Mouse (Mus musculus) inflammation-experienced regulatory T-cells, adult 6 months (primary cell): ENCODE measurements around the gene Cel. TPM values are rescaled to one million over a fixed set of nuclear protein-coding genes. Genes with fewer than 3 reads are reported as not detected.
A peak's percentile ranks its signal among the peaks of the same experiment; 100 is the strongest.

ENCODE experiments used
- ATAC-seq: one replicate; pipeline ENCODE4 v1.8.0; 2017
- polyA plus RNA-seq, 3 experiments: library from polyadenylated mRNA; unstranded; fragments of 100-300 nt; shearing (Covaris generic); gene quantifications; one replicate each; pipeline ENCODE4 v1.2.1; 2017

Cel gene
- polyA plus RNA-seq, 3 experiments from 2014 or later: not detected

DNA sequence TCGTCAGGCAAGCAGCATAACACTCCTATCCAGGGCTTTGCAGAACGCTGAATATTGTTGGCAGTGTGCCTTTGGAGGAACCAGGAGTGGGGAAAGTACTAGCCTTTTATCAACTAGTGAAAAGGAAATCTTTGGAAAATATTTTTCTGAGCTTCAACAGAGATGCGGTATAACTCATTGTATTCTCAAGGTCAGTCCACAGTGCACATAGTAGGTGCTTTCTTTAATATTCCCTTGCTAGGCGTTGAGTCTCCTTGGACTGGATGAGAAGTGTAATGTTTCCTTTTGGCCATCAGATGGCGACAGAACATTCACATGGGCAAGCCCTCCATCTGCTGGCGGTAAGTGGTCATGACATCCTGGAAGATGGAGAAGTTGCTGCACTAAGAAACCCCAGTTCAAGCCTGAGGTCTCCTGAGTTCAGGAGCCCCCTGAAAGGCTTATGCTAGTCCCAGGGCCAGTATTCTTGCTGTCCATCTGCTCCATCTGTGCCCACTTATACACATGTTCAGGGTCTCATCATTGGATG is 21.9 kb upstream of the Cel start:
- peak; percentile 53 for ATAC-seq

DNA sequence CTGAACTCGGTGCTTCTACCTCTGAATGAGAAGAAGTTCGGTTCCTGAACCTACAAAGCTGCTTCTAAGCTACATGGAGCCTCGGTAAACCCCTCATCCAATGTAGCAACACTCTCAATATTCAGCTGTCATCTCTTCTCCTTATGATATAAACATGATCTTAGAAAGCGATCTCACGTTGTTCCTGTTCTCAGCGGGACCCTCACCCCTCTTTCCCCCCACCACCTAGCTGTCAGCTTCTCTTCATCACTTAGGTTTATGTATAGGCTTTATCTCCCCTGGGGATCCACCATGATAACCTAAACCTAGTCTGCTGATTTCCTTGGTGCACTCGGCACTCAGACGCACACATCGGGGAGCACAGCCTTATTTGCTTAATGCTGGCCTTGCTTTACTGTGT is 20.4 kb upstream of the Cel start, which contains the start of gene Gtf3c5:
Gtf3c5 (minus strand) TSS at position 101 of the 400 bp plus-strand sequence.
- no peak for ATAC-seq

DNA sequence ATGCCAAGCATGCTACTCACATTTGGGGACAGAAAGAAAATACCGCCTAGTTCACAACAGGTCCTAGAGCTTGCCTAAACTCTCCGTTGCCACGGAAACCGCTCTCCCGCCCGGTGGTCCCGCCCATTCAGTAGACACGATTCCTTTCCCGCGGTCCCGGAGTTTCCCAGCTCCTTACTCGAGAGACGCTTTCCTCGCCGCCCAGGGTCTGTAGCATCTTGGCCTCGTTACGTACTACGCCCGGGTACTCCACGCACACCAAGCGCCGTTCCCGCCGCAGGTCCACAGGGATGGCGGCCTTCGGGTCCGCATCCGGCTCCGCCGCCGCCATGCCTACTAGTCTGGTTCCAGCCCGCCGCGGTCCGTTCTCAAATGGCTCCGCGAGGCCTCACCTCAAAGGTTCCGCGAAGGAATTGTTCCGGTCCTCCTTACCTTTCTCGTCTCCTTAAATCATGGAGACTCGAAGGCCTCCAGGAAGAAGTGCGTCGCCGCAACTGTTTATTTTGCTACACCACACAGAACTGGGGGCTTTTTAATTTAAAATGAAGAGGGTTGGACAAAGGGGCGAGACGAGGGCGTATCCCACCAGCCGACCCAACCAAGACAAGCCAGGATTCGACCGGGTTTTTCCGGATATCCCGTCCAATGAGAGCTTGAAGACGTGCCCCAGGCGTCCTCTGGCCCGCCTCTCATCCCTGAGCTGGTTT is 19.6 kb upstream of the Cel start:
- peak; percentile 88 for ATAC-seq

DNA sequence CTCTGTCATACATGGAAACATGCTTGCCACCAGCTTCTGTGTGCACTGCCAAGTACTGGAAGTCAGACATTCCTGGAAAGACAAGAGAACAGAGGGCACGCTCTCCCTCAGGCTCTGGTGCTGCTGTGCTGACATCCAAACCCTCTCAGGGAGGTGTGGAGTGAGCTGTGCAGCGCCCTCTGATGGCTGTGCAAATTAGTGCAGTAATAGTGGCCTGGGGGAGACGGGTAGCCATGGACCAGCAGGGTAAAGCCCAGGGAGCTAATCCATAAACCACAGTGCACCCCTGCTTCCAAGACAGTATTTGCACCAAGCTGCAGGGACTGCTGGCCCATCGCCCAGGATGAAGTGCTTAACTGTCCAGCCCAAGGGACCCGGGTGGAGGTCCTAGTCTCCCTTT is 14.8 kb upstream of the Cel start:
- ATAC-seq: no peak

DNA sequence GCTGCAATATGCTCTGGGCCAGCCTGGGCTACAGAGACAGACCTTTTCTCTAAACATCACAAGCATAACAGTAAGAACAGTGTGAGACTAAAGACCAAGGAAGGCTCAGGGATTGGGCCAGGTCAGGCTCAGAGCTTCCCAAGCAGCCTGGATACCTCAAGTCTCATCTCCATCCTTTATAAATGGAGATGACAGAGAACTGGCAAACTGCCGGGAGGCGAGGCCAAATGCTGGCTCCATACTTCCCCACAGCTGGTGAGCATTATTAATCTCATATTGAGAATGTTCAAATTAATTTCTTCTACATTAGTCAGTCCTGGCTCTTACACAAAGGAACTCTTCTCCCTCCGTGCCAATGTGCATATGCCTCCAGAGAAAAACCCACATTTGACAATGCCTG is 13.6 kb upstream of the Cel start:
- ATAC-seq: no peak

DNA sequence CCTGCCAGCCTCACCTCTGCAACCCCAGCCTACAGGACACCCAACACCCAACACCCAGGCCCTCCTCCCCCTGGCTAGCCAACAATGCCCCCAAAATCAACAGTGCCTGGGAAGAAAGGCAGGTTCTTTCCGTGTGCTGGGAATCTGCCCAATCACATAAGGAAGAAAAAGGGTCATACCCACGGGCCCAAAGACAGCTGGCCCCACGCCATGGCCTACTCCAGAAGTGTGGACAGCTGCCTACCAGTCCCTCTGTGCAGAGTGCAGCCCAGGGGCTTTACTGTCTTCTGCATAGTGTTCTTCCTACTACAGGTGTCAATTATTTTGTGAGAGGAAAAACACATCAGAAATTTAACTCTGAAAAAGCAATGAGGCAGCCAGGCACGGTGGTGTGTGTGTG is 12.1 kb upstream of the Cel start:
- ATAC-seq: no peak

GRCm38 (mm10) chr2:28569903-28570302 is 6.7 kb upstream of the Cel start:
- no peak for ATAC-seq

- ATAC-seq: no peak
Measured at GRCm38 (mm10) chr2:28566545-28566944, 3.3 kb upstream of the Cel start.

DNA sequence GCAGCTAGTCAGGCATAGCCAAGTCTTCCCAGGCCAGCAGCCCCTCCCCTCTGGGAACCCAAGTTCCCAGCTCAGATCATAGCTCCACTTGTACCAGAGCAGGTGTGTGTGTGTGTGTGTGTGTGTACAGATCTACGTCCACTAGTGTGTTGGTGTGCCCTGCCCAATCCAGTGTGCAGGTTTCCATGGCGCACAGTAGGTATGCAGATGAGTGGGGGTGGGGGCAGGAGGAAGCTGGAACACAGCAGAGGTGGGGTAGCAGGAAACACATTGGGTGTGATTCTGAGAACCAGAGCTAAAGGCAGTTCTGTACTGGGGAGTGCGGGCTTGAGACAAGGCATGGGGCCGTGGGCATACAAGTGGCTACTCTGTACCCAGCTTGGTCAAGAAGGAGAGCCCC is 1.2 kb upstream of the Cel start:
- ATAC-seq: no peak

DNA sequence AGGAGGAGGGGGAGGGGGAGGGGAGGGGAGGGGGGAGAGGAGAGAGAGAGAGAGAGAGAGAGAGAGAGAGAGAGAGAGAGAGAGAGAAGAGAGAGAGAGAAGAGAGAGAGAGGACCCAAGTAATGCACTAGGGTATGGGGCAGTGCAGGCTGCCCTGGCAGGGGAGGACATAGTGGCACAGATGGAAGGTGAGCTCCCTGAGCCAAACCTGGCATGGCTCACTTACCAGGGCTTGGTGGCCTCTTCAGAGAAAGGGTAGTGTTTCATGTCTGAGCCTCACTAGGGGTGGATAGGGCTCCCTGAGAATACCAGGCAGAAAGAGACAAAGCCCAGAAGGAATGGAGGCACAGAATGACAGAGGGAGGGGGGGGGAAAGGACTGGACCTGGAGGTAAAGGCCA is 627 bp upstream of the Cel start:
- no peak for ATAC-seq

DNA sequence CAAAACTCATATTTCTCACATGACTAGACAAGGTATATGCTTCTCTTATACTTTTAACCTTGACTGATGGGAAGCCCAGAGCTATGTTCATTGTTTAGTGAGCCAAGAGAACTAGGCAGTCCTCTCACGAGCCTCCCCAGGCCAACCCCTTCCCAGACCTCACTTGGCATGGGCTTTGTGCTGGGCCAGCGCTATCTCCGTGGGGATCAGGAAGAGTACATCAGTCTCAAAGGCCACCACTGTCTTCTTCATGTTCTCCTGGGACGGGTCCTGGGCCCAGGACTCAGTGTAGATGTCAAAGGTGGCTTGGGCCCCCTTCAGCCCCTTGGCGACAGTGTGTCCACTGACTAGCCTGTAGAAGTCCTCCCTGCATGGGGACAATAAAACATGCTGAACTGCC is 5.8 kb downstream of the Cel start:
- ATAC-seq: no peak

DNA sequence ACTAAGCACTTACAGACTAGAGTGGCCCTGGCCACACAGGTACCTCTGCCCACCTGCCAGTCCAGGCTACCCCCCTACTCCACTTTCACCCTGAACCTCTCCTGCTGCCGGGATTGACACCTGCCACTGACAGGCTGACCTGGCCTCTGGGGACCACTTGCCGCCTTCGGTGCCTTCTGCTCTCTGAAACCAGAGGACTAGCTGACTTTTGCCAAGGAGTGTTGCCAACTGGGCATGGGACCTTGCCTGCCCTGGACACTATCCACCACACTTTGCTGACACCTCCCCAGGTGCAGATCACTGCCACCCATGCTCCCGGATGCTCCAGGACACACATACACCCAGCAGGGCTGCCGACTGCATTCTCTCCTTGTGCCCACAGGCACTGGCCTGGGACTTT is 10.9 kb downstream of the Cel start:
- no peak for ATAC-seq

- no peak for ATAC-seq
Measured at GRCm38 (mm10) chr2:28549157-28549556, 14.0 kb downstream of the Cel start.

- ATAC-seq: peak; percentile 85
Measured at GRCm38 (mm10) chr2:28547237-28548172, 15.7 kb downstream of the Cel start.

- ATAC-seq: no peak
Measured at GRCm38 (mm10) chr2:28546560-28546959, 16.6 kb downstream of the Cel start.

- ATAC-seq: no peak
Measured at GRCm38 (mm10) chr2:28545976-28546375, 17.2 kb downstream of the Cel start.

DNA sequence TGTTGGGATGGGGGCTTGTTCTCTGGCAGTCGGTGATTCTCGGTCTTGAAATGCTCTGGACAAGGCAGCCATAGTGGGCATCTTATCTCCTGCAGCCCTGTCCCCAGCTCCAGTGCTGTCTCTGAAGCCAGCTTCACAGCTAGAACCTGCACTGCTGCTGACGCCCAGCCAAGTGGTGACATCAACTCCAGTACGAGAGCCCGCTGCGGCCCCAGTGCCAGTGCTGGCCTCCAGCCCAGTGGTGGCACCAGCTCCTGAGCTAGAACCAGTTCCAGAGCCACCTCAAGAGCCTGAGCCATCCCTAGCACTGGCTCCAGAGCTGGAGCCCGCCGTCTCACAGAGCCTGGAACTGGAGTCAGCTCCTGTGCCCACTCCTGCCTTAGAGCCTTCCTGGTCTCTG is 19.3 kb downstream of the Cel start:
- no peak for ATAC-seq

GRCm38 (mm10) chr2:28540587-28541227 is 22.5 kb downstream of the Cel start:
- no peak for ATAC-seq

- peak; percentile 83 for ATAC-seq
Measured at GRCm38 (mm10) chr2:28539949-28540348, 23.3 kb downstream of the Cel start.

- no peak for ATAC-seq
Measured at GRCm38 (mm10) chr2:28539206-28539605, 24.0 kb downstream of the Cel start.

DNA sequence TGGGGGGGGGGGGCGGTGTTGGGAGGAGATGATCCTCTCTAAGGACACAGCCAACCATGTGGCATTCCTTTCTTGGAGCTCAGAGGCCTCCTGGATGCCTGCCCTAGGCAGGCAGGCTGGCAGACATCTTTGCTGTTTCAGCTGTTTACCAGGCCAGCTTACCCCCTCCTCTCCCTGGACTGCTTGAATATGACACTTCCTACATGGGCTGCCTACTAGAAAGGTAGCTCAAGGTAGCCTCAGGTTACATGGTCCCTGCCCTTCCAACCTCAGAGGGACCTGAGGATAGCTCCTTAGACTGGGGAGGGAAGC is 24.4 kb downstream of the Cel start:
- no peak for ATAC-seq

- no peak for ATAC-seq
Measured at GRCm38 (mm10) chr2:28537995-28538816, 25.0 kb downstream of the Cel start.

- ATAC-seq: no peak
Measured at GRCm38 (mm10) chr2:28537634-28537920, 25.6 kb downstream of the Cel start.
